Mouse (Mus musculus): ENCODE measurements around the gene Itpk1.

- peak; percentile 76; the same call in 1 of the 2 replicates for TF ChIP-seq CTCF (IDR thresholded peaks at IDR 0.05; ENCODE audit: extremely low read depth, insufficient read length, insufficient replicate concordance, low read depth, low read length)
- TF ChIP-seq POLR2A (IDR thresholded peaks at IDR 0.05; ENCODE audit: low read depth, low read length), result no peak
Observed at GRCm38 (mm10) chr12:102596410-102596809, 108.3 kb downstream of the Itpk1 start.

Measured in small intestine, adult 2 months (tissue).